Mouse (Mus musculus) adrenal gland, adult 10 weeks (tissue): Measurements from ENCODE around the gene Ube4a. TPM values are rescaled to one million over a fixed set of nuclear protein-coding genes. Genes with fewer than 3 reads are reported as not detected.

ENCODE experiments used
- polyA plus RNA-seq: library from polyadenylated mRNA; stranded (reverse); fragments of 350-450 nt; fragmentation: Illumina TruSeq; extraction: RNeasy Lipid Tissue Mini Kit (QIAGEN cat#74804); gene quantifications from one replicate; pipeline ENCODE4 v1.2.3, GENCODE M21; 2014; ENCODE audit warnings: low read depth, low replicate concordance

The Ube4a gene
- 123 TPM for polyA plus RNA-seq

DNA sequence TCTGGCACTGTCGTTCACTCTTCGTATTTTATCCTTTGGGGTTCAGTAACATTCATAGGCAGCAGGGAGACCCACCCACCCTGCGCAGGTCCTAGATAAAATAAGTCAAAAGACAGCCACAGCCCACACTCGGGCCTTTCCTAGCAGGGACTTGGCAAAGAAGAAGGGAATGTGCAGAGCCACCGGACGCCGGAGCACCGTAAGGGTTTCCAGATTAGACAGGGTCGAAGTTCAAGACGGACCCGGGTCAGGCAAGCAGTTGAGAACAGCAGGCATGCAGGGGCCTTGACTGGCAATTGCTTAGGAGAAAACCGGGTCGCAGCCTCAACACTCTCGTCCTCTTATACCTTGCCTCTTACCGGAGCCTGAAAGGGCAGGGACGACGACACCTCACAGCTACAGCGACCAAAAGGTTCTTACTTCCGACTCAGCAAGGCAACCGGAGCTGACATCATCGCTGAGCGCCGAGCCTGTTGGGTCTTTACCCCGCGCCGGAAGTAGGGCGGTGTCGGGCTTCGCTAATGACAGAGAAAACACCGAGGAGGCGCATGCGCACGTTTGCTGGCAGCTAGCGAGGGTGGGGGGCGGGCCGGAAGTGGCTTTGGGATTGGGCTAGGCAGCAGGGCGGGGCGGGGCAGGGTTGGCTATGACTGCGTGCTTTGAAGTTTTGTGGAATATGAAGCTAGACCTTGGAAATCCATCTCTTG is at the start of gene Ube4a:
Gene Ube4a, minus strand, starts transcription at position 475 of the 707 bp plus-strand sequence.

DNA sequence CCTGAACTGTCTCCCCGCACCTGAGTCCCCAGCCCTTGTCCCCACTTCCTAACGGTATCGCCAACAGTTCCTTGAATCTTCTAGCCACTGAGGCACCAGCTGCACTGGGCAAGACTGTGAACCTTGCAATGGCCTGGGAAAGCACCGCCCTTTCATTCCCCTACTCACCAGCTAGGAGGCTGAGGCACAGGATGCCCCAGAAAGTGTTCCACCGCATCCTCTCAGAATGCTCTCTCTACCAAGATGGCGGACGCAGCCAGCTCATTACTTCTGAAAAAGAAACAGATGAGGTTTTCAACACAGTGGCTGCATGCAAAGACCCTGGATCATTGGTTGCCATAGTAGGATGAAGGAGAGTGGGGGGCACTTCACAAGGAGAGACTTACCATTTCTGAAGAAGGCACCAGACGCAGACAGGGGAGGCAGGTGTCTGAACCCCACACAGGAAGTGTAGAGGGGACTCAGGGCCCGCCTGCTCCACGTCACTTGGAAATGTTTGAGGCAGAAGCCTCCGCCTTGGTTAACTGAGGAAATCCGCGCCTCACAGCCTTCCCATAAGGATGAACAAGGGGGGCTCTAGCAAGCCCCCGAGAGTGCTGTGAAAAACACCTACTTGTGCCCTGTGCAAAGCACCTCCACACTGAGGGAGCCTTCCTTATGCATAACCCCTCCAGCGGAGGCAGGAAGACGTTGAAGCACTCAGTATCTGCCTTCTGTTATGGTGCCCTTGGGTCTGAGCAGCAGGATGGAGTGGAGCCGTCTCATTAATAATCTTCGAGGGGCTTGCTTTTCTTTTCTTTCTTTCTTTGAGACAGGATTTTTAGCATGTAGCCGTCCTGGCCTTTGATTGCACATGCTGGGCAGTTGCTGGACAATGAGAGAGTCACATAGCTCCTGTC is 44.0 kb upstream of the Ube4a start, which contains the start of gene Cd3e:
Gene Cd3e, minus strand, starts transcription at position 448 of the 899 bp plus-strand sequence.

GRCm38 (mm10) chr9:44981676-44982075 is 16.3 kb upstream of the Ube4a start, which contains the start of gene Cd3d:
TSS of gene Cd3d (plus strand) at chr9:44981786.

GRCm38 (mm10) chr9:44980242-44980641 is 14.8 kb upstream of the Ube4a start, which contains the start of gene Cd3g:
TSS of gene Cd3g (minus strand) at chr9:44980431.

DNA sequence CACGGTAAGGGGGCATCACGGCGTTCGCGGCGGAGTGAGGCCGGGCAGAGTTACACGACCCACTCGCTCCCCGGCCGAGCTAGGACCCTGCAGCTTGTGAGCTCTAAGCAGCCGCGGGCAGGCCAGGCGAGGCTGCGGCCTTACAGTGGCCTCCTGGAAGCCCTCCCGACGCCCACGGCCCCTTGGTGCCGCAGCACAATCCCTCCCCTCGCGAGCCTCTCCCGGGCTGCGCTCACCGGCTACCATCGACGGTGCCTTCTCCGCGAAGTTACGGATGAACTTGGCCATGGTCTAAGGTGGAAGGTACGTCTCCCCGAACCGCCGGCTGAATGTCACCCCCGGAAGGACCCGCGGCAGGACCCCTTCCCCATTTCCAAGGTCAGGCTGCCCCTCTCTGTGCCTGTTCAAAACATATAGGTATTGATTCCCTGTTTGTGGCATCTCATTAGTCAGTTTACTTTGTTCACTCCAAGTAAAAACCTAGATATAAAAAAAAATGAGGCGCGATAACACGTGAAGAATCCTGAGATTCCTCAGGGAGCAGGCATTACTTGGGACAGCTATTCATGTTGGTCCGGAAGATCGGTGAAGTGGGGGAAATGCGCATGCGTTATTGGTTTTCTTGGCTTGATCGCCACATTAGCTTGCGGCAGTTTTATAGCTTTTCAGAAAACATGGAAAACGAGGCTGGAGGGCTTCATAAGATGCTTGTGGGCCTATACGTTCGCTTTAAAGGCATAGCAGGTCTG is 44.9 kb downstream of the Ube4a start, which contains the start of gene Atp5l:
Gene Atp5l, minus strand, starts transcription at position 369 of the 749 bp plus-strand sequence.

GRCm38 (mm10) chr9:44881221-44881871 is 84.1 kb downstream of the Ube4a start, which contains the start of gene Kmt2a:
TSS of gene Kmt2a (minus strand) at chr9:44881296.

Other genes with a start within 250 kb of the Ube4a start
- 1.2 TPM for gene Phldb1, start 230.4 kb downstream of the Ube4a start, polyA plus RNA-seq
- gene Arcn1, start 197.8 kb downstream of the Ube4a start, polyA plus RNA-seq, result 358 TPM
- 33.5 TPM for gene Ift46, start 197.7 kb downstream of the Ube4a start, polyA plus RNA-seq
- gene Tmem25, start 166.3 kb downstream of the Ube4a start, polyA plus RNA-seq, result 0.52 TPM
- gene Ttc36, start 162.5 kb downstream of the Ube4a start, polyA plus RNA-seq, result not detected
- gene Kmt2a, start 84.3 kb downstream of the Ube4a start, polyA plus RNA-seq, result 22.3 TPM
- gene Atp5l, start 44.9 kb downstream of the Ube4a start, polyA plus RNA-seq, result 425 TPM
- 1.0 TPM for gene Cd3g, start 14.8 kb upstream of the Ube4a start, polyA plus RNA-seq
- gene Cd3d, start 16.2 kb upstream of the Ube4a start, polyA plus RNA-seq, result not detected
- not detected for gene Cd3e, start 44.0 kb upstream of the Ube4a start, polyA plus RNA-seq
- gene Mpzl2, start 74.2 kb upstream of the Ube4a start, polyA plus RNA-seq, result 13.9 TPM
- gene Mpzl3, start 89.6 kb upstream of the Ube4a start, polyA plus RNA-seq, result 10.4 TPM
- gene Jaml, start 113.6 kb upstream of the Ube4a start, polyA plus RNA-seq, result 3.7 TPM
- gene Scn2b, start 152.2 kb upstream of the Ube4a start, polyA plus RNA-seq, result 2.4 TPM
- gene Scn4b, start 172.8 kb upstream of the Ube4a start, polyA plus RNA-seq, result 0.64 TPM
- not detected for gene BC049352, start 216.4 kb upstream of the Ube4a start, polyA plus RNA-seq
- not detected for gene Tmprss4, start 238.5 kb upstream of the Ube4a start, polyA plus RNA-seq